Mouse (Mus musculus) liver, embryonic 14 days (tissue): Measurements from ENCODE around the gene Lsm8. TPM values are rescaled to one million over a fixed set of nuclear protein-coding genes. Genes with fewer than 3 reads are reported as not detected.

ENCODE experiments used
- polyA plus RNA-seq: library from polyadenylated mRNA; depleted of rRNA; stranded (reverse); fragments of >200 nt; gene quantifications from 2 replicates; pipeline ENCODE4 v1.2.3, GENCODE M21; 2012; rRNA removed

The Lsm8 gene
- 51.4 and 57.3 TPM in 2 replicates for polyA plus RNA-seq

GRCm38 (mm10) chr6:18848051-18848701 is at the start of gene Lsm8:
Lsm8 (plus strand) TSS chr6:18848579.

GRCm38 (mm10) chr6:18866018-18866417 is 17.6 kb downstream of the Lsm8 start, which contains the start of gene Ankrd7:
Ankrd7 (plus strand) TSS chr6:18866318.

Other genes starting within 250 kb of the Lsm8 start
- 0.02 and 0.03 TPM in 2 replicates for gene Ankrd7, start 17.7 kb downstream of the Lsm8 start, polyA plus RNA-seq